Mouse (Mus musculus) cerebellum, adult 18-20 months (tissue): ENCODE data around the gene Armc5.
A peak's percentile ranks its signal among the peaks of the same experiment; 100 is the strongest.

Source experiments
- DNase-seq, 2 experiments: peaks; one replicate each; pipeline ENCODE4 v3.0.0; 2021

The Armc5 gene

DNA sequence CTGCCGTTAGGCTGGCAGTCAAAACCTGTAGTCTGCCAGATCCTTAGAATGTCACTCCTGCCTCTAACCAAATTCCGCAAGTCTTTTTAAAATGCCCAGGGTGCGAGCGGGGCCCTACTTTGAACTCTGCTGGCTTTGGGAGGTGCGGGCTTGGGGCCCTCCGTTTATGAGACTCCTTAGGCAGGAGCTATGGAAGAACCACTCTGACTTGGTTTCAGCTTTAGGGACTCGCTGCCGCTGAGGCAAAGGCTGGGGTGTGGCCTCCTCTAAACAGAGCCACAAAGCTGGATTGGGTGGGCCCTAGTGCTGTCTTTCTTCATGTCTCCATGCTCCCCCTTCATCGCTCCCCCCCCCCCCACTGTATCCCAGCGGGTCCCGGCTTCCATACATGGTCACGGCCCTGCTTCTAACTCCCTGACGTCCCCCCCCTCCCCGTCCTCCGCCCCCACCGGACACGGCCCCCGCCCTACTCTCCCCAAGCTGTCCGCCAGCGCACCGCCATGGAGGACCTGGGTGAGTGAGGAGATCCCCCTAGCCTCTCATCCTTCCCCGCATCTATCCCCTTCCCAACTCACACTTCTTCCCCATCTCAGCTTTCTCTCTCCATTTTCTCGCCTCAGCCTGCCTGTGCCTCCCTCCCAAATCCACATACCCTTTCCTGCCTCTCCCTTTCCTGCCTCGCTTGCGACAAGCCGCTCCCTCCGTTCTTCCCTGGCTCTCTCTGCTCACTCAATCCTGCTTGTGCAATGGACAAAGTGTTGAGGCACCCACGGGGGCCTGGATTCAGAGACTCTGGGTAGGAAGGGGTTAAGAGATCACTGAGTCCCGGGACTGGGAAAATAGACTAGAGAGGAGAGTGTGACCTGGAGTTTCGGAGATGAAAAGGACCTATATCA lies 9.6 kb downstream of the Armc5 start, which contains the start of gene Tgfb1i1:
TSS of gene Tgfb1i1 (plus strand) at position 317 of the 896 bp plus-strand sequence.
- DNase-seq: peak in 1 of 2 experiments; percentile 58

DNA sequence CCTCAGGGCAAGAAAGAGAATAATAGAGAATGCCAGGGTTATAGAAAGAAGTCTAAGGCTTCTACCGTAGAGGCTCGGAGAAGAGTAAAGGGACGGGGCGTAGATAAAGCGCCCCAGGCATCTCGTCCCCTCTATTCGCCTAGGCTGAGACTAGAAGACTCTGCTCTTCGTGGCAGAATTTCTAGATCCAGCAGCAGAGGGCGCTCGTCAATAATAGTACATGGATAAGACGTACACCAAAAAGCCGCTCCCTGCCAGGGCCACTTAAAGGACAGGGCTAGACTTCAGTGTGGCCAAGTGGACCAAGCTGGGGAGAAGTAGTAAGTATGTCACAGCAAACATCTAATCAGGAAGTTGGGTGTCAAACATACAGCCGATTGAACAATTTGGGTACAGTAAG lies 10.3 kb downstream of the Armc5 start:
- peak; percentile 87 to 91 for DNase-seq

DNA sequence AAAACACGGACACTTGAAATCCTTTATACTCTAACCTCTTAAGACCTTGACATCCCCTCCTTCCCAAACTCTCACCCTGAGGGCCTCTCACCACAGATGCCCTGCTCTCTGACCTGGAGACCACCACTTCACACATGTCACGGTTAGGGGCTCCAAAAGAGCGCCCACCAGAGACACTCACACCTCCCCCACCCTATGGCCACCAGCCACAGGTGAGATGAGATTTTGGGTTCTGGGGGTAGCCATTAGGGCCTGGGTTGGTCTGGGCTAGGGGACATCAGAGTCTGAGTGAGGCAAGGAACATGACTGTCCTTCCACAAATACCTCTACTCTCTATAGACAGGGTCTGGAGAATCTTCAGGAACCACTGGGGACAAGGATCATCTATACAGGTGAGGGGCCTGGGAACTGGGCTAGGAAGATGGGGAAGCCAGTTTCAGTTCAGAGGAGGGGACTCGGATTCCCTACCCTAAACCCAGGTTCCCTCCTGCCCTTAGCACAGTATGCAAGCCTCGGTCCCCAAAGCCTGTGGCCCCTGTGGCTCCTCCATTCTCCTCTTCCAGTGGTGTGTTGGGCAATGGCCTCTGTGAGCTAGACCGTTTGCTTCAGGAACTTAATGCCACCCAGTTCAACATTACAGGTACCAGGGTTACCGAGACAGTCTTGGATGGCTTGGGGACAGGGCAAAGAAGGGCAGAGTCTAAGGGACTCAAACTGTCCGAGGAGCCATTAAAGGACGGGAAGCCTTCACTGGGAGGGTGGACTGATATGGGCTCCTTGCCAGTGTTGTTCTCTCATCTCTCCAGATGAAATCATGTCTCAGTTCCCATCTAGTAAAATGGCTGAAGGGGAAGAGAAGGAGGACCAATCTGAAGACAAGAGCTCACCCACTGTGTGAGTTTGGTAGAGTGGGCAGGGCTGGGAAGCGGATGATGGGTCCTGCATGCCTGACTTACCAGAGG lies 11.2 kb downstream of the Armc5 start:
- DNase-seq: no peak

DNA sequence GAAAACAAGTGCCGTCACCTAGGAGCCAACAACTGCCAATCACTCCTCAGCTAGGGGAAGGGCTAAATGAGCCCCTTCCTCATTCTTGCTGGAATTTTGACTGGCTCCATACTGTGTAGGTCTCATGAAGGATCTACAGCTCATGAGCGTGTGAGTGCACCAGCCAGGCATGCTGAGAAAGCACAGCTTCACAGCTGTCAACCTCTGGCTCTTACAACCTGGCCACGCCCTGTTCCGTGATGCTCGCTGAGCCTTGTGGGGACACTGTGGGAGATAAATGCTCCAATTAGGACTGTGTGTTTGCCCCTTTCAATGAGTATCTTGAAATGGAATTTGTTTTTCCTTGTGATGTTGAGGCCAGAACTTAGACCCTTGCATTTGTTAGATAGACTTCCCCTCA lies 12.9 kb downstream of the Armc5 start:
- DNase-seq: no peak

DNA sequence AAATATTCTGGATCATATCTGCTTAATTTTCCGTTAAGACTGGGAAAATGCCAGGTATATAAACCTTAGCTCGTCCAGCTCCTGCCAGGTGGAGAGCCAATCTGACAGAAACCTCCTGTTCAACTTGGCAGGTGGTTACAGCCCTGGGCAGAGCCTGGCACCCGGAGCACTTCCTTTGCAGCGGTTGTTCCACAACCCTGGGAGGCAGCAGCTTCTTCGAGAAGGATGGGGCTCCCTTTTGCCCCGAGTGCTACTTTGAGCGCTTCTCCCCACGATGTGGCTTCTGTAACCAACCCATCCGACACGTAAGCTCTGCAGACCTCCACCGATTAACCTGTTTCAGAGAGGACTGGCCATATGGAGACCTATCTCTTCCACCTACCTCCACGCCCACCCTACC lies 14.8 kb downstream of the Armc5 start:
- peak; percentile 47 to 61 for DNase-seq

DNA sequence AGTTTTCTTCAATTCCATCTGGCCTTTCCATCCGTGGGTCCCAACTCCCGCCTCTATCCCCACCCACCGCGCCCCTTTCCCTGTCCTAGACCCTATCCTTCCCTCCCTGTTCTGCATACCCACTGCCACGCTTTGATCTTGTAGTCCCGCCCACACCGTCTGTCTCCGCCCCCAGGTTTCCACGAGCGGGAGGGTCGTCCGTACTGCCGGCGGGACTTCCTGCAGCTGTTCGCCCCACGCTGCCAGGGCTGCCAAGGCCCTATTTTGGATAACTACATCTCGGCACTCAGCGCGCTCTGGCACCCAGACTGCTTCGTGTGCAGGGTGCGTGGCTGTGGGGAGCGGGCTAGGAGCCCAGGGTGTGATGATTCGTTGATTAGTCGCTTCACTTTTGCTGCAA lies 15.5 kb downstream of the Armc5 start:
- no peak for DNase-seq

DNA sequence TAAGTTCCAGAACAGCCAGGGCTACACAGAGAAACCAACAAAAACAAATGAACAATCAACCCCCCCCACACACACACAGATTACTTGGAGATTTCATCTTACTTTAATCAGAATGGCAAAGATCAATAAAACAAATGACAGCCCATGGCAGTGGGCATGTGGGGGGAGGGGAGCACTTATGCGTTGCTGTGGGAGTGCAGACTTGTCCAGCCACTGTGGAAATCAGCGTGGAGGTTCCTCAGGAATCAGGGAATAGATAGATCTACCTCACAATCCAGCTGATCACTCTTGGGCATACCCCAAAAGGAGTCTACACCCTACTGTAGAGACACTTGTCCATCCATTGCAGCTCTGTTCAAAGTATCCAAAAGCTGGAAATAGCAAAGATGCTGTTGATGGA lies 17.8 kb downstream of the Armc5 start:
- DNase-seq: no peak

DNA sequence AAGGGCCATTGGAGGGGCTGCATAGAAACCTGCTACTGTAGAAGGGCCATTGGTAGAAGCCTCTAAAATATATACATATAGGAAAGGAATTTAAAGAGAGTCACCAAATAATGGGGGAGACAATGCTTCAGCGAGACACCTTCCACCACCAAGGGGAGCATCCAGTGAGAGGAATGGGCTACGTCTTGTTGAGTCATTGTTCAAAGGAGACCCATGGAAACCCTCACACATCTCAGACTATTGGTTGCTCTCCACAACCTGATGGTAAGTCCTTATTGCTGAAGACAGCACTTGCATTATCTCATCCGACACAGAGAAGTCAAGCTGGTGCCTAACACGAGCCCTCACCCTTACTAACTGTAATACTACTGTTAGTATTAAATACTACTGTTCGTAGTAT lies 18.6 kb downstream of the Armc5 start:
- no peak for DNase-seq

DNA sequence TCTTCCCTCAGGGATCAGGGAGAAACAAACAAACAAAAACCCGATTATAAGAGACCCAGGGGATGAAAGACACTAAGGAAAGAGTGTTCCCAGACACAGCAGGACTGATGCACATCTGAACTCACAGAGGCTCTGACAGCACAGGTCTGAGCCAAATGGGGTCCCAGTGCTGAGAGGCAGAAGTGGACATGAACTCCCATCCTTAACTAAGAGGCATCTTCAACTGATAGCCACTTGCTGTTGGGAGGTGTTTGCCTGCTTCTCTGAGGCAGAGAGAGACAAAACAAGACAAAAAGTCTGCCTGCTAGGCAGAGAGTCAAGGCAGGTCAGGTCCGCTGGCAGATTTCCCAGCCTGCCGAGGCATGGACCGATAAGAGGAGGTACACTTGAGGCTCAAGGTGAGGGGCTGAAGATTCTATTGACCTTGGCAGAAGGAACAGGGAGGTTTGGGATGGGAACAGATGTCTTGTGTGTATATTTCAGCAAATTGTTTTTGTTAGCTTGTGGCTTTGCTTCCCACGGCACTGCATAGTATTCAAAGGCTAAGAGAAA lies 19.7 kb downstream of the Armc5 start:
- no peak for DNase-seq

DNA sequence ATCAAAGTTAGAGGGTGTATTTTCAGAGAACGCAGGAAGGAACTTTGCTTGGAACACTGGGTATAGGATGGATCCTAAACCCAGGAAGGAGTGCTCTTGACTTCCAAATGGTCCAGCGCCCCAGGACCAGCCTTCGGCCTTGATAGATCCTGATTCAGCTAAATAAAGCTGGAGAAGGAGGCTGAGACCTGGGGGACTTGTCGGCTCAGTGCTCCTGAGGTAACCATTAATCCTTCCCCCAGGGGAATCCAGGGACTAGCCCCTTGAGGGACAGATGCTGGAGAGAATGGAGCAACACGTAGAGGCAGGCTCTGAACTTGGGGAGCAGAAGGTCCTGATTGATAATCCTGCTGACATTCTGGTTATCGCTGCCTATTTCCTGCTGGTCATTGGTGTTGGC lies 28.3 kb downstream of the Armc5 start, which contains the start of gene Slc5a2:
TSS of gene Slc5a2 (plus strand) at position 247 of the 400 bp plus-strand sequence.
- DNase-seq: no peak

DNA sequence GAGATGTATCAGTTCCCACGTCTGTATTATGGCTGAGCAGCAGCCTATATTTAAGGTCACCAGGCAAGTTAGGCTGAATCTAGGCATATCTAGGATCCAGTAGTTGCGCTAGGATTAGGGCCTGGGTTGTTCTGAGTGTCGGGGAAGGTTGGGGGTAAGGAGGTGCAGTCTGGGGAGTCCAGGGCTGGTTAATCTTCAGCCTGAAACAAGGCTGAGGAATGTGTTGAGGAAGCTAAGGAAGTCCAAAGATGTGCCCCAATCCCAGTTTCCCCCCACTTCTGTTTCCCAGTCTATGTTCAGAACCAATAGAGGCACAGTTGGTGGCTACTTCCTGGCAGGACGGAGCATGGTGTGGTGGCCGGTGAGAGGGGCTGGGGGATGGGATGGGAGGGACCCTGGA lies 28.9 kb downstream of the Armc5 start:
- no peak for DNase-seq

DNA sequence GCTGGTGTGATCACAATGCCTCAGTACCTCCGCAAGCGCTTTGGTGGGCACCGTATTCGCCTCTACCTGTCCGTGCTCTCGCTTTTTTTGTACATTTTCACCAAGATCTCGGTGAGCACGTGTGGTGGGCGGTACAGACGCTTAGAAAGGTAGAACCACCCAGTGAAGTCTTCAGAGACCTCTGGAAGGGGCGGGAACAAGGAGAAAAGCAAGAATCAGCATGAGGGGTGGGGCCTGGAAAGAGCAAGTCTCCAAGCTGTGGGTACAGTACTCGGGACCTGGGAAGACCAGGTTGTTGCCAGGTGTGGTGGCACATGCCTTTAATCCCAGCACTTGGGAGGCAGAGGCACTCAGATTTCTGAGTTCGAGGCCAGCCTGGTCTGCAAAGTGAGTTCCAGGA lies 30.2 kb downstream of the Armc5 start:
- no peak for DNase-seq

DNA sequence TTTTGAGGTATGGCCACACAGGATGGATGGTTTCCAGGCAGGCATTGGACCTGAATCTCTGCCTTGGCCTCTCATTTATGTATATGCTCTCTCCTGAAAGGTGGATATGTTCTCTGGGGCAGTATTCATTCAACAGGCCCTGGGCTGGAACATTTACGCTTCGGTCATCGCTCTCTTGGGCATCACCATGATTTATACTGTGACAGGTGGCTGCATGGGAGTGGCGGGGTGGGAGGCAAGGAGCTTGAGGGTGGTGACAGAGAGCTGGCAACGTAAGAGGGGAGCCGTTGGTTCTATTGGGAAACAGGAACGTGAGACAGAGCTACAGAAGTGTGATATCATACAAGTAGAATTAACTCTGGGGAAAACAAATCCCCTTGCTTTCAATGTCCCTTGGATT lies 30.7 kb downstream of the Armc5 start:
- no peak for DNase-seq

DNA sequence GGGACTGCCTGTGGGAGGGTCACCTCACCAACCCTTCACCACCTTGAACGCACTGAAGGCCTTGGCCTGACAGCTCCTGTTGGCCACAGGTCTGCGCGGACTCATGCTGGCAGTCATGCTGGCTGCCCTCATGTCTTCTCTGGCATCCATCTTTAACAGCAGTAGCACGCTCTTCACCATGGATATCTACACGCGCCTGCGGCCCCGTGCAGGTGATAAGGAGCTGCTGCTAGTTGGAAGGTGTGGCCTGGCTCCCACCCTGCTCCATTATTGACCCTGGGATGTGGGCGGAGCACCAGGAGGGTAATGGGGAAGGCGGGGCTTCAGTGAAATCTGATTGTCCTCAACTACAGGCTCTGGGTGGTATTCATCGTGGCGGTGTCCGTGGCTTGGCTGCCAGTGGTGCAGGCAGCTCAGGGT lies 33.3 kb downstream of the Armc5 start:
- peak; percentile 59 to 60 for DNase-seq

DNA sequence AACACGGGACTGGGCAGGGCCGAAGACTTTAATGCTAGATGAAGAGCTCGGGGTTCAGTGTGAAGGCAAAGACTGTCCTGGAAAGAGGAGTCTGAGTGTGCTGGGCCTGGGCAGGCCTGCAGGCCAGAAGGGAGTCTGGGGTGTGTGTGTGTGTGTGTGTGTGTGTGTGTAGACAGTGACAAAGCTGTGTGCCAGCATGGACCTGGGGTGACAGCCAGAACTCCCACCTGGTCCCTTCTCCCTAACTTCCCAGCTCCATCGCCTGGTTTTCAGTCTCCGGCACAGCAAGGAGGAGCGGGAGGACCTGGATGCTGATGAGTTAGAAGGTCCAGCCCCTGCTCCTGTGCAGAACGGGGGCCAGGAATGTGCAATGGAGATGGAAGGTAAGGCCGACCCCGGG lies 34.4 kb downstream of the Armc5 start:
- peak; percentile 32 to 36 for DNase-seq

DNA sequence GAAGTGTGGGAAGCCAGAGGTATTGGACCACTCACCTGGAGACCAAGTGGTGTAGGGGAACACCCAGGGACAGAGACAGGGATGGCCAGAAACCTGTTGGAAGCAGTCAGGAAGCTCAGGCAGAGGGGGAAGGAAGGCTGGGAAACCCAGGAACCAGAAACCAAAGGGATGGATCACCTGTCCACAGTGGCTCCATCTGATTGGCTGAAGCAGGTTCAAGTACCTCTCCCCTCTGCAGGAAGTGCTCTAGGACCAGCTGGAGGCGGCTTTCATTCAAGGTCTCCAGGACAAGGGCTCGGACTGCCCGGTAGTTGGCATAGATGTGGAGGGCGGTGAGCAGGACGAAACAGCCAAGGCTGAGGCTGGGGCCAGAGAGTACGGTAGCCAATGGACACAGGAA lies 38.9 kb downstream of the Armc5 start:
- DNase-seq: no peak

DNA sequence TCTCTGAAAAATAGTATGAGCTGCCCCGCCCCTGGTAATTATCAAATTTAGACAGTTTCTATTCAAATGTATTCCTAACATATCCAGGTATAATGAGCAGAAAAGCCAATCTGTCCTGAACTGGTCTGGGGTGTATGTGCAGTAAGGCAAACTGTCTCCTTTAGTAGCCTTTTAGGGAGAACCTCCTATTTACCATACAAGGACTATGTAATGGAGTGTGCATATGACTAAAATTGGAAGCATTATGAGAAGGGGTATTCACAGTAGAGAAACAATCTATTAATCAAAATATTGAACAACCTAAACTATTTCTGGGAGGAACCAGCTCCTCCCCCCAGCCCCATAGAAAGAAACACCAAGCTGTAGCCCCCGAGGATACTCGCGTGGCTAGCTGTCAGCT lies 42.6 kb downstream of the Armc5 start:
- no peak for DNase-seq

DNA sequence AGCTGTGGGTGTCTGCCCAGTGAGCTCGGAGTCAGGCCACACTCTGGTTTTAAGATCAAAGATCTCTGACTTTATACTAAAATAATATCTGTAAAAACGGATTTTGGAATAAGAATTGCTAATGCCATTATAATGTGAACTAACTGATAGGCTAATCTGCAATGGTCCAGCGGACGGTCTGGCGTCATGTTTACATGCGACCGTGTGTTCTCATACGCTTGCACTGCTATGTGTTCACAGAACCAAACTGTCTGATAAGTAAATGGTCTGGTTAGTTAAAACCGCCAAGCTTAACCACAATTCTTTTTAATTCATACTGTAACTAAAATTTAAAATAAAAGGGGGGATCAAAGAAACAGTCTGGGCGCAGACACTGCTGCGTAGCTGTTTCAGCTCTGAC lies 44.6 kb downstream of the Armc5 start:
- no peak for DNase-seq

DNA sequence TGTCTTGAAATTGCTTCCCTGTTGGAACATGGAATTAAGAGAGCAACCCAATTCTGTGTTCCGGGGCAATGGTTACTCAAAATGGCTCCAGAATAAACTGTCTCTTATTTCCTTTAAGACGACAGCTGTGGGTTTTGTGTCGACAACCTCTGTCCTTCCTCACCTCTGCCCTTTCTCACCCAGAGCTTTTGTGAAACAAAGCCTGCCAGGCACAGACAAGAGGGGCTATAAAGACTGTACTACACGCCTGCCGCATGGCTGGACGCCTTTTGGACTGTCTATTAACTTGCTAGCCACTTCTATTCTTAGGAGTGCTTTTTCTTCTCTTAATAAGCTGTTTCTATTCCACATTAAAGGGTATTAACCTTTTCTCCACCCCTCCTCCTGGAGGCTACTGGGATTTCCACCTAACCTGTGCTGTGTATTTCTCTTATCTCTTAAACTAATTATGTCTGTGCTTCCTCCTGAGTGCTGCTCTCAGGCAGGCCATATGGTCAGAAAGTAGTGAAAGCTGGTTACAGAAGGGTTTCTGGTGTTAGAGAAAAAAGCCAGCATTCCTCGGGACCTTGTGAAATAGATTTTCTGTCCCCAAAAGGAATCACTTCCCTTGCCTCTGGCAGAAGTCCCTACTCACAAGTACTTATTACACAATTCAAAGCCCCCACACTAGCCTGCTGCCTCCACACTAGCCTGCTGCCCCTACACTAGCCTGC lies 45.5 kb downstream of the Armc5 start:
- no peak for DNase-seq

DNA sequence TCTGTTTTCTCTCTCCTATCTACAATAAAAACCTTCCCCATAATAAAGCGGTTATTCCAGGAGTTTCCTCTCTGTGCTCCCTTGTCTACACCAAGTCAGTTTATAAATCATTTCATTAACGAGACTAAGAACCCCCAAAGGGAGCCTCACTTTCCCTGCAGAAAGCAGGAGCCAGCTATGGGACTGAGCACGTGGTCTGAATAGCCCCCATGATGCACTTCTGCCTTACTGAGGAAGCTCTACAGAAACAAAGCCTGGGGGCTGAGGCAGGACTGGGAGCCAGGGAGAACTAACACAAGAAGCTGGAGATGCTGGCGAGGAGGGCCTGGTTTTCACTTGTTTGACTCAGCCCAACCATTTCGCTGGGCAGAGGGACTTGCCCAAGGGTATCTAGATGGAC lies 46.9 kb downstream of the Armc5 start:
- no peak for DNase-seq

DNA sequence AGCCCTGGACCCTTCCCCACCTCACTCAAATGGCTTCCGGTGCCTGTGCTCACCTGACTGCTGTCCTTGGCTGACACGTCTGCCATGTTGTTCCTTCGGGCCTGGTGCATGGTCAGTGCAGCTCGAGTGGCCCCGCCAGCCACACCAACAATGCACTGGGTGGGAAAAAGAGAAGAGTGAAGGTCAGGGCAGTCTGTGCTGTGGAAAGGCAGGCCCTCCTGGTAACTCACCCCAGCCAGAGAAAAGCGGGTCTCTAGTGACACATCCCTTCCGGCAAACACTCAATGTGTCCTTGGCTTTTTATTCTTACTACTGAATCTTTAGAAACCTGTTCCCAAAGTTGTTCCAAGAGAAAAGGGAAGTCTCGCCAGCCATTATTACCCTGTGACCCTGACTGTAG lies 47.9 kb downstream of the Armc5 start:
- DNase-seq: no peak

DNA sequence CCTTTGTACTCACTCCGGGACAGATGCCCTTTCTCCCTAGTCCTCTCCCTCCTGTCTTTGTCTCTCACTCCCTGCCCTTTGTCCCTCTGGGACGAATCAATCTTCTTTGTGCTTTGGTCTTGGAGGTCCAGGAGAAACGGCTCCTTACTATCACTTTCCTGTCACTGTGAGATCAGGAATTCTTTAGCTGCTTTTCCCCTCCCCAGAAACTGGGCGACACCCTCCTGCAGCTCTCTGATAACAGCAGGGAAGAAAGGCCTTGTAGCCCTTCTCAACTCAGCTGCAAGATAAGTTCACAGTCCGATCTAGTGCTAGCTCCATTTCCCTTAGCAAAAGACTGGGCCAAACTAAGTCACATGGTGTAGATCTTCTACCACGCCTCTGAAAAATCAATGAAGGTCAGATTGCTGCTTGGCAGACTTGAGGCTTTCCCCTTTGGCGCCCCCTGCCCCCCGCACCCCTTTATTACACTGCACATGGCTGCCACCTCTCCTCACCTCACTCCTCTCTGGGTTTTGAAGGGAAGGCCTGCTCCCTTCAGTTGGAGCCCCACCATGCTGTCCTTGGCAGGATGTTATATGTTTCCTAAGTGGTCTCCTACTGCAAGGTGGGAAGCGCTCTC lies 51.9 kb downstream of the Armc5 start:
- DNase-seq: no peak
